Mouse (Mus musculus) brown adipose tissue, adult 24 weeks (tissue): ENCODE measurements around the gene Nrarp. TPM values are rescaled to one million over a fixed set of nuclear protein-coding genes. Genes with fewer than 3 reads are reported as not detected.

Experiments
- H3K27ac ChIP-seq: fragments of 200-500 bp; replicated peaks from 2 replicates; pipeline ENCODE4 v1.5.1; 2012; ENCODE audit warnings: low read depth, mild to moderate bottlenecking, low read length
- H3K4me1 ChIP-seq: fragments of 200-500 bp; 2 replicates; pipeline ENCODE4 v1.6.1; 2012; ENCODE audit warnings: low read length, mixed read lengths; ENCODE audit not compliant: control insufficient read depth, insufficient read depth, insufficient read length
- H3K4me3 ChIP-seq: fragments of 200-500 bp; 2 replicates; pipeline ENCODE4 v1.5.1; 2012; ENCODE audit warnings: low read depth, mild to moderate bottlenecking, low read length, moderate library complexity; ENCODE audit not compliant: insufficient read depth
- polyA plus RNA-seq: library from polyadenylated mRNA; stranded (reverse); fragments of >200 nt; gene quantifications from 2 replicates; pipeline ENCODE4 v1.2.4, GENCODE M21; 2012; ENCODE audit not compliant: missing spikeins, insufficient read depth, insufficient read length

Nrarp gene
- polyA plus RNA-seq, 1 experiment = 7.1 TPM

- peak overlapping the region; percentile 62 for H3K27ac ChIP-seq
- peak overlapping the region; percentile 64 for H3K4me3 ChIP-seq
- H3K4me1 ChIP-seq = peaks cover 20% of the 10 kb centered on the region
Measured at GRCm38 (mm10) chr2:25180973-25181890, 674 bp downstream of the Nrarp start.

- Histone ChIP-seq H3K27ac (peak overlapping the region; percentile 62), H3K4me1 (peaks cover 19% of the 10 kb centered on the region), H3K4me3 (peak overlapping the region; percentile 64)
Measured at GRCm38 (mm10) chr2:25181891-25182397, 1.4 kb downstream of the Nrarp start.

DNA sequence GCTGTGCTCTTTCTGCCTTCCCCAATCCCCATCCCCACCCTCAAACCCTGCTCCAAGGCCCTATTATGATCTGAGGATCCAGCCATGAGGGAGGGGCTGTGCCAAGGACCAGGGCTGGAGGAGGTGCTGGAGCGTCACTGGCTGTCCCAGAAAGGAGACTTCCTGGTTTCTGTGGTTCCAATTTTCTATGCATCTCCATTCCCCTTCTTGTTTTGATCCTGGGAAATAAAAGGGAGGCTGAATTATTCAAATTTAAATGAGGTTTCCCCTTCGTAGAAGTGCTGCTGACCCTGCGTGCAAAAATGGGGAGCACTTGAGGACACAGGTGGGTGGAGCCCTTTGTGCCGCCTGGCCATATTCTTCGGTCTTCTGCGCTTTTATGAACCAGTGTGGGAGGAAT is 2.1 kb downstream of the Nrarp start:
- H3K27ac ChIP-seq = no peak overlapping the region
- H3K4me1 ChIP-seq = peaks cover 16% of the 10 kb centered on the region
- peak overlapping the region; percentile 58 for H3K4me3 ChIP-seq

DNA sequence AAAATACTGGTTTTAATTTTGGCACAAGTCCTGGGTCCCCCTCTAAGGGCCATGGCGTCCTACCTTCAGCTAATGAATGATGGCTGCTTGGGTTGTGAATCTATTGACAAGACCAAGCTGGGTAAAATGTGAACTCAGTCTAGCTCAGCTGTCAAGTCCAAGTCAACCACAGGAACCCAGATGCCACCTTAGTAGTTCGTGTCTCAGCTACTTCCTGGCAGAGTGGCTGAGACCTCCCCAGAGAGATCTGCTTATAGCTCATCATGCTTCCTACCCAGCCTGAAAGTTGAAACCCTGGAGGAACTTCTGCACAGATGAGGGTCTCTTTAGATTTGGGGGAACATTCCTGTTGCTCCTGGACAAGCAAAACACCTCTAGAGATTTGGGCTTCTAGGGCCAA is 2.8 kb downstream of the Nrarp start:
- H3K4me1 ChIP-seq = peaks cover 16% of the 10 kb centered on the region
- H3K4me3 ChIP-seq = peak overlapping the region; percentile 40
- peak overlapping the region; percentile 26 for H3K27ac ChIP-seq

DNA sequence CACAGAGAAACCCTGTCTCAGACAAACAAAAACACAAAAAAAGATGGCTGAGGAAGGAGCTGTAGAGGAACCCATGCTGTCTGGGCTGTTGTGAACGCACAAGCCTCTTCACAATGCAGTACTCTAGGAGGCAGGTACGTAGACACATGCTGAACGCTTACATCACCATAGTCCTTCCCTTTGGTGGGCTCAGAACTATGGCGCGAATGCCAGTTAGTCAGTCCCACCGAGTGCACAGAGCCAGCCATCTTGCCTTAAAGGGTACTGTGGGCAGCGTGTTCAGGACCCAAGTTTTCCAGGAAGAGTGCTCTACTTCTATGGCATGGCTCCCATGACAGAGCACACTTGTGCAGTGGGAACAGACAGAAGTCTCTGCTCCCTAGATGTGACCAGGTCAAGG is 3.9 kb downstream of the Nrarp start:
- H3K27ac ChIP-seq = peak overlapping the region; percentile 64; the same call in 1 of the 2 replicates
- peaks cover 11% of the 10 kb centered on the region for H3K4me1 ChIP-seq
- H3K4me3 ChIP-seq = no peak overlapping the region

DNA sequence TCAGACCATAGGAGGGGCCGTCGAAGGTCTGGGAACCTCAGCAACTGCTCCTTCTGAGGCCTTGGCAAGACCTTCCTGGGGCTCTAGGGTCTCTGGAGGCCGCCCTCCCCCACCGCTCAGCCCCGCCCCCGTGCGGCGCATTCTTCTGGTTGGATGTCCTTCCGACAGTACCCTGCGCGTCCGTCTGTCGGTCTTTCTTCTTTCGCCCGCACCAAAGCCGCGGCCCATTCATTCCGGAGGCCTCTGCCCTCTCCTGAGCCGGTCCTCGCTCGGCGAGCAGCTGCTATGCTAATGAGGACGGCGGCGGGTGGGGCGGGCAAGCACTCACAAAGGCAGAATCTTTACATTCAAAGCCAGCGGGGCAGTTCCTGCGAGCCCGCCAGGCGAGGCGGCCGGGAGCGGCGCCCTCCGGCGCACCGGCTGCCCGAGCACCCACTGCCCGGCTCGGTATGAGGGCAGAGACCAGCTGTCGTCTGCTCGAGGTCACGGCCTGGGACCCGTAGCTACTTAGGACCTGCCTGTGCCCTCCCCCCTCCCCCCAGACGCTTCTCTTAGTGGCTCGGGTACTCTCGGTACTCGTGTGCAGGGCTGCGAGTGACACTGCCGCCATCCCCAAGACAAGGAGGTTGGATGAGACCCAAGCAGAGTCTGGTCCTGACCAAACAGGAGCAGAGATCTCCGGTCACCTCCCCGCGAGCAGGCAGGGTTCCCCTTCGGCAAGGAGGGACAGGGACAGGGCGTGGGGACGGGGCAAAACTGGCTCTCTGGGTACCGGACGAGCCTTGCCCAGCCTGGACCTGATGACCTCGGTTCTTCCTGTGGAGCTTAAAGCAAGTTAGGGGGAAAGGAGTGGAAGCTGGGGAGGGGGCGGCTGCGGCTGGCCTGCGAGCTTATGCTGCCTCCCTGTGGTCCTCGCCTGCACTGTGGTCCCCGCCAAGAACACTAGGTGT is 5.3 kb downstream of the Nrarp start:
- Histone ChIP-seq H3K27ac (peak overlapping the region; percentile 64), H3K4me3 (peak overlapping the region; percentile 55), H3K4me1 (peaks cover 11% of the 10 kb centered on the region)

- peaks cover 11% of the 10 kb centered on the region for H3K4me1 ChIP-seq
Measured at GRCm38 (mm10) chr2:25186575-25186930, 6.0 kb downstream of the Nrarp start.

GRCm38 (mm10) chr2:25187841-25188240 is 7.3 kb downstream of the Nrarp start:
- no peak overlapping the region for H3K27ac ChIP-seq
- peaks cover 11% of the 10 kb centered on the region for H3K4me1 ChIP-seq
- H3K4me3 ChIP-seq = no peak overlapping the region

More at GRCm38 (mm10) chr2:25186575-25186930, 6.0 kb downstream of the Nrarp start:
- no peak overlapping the region for H3K27ac ChIP-seq
- no peak overlapping the region for H3K4me3 ChIP-seq

DNA sequence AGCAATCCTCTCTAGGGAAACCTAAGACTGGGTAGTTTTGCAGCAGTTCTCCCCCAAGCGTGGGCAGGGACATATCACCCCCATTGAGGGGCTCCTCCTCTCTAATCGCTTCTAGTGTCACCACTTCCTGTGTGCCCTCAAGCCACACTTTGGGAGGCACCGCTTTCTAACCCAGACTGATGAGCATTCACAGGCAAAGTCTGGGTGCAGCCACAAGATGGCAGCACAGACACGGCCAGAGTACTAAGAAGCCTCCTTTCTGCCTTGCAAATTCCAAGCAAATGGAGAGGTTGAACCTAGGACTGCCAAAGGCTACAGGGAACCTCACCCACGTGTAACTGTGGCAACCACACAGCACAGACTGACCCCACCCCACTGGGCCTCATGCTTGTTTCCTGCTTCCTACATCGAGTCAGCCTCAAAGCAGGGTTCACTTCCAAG is 12.8 kb downstream of the Nrarp start:
- Histone ChIP-seq H3K27ac (peak overlapping the region; percentile 70), H3K4me3 (peak overlapping the region; percentile 0; the same call in 1 of the 2 replicates), H3K4me1 (peaks cover 21% of the 10 kb centered on the region)

- Histone ChIP-seq H3K4me3 (0 out of 2 replicates have a peak overlapping the region, but pooled peaks have one; percentile 0), H3K4me1 (peaks cover 22% of the 10 kb centered on the region), H3K27ac (peak overlapping the region; percentile 70)
Measured at GRCm38 (mm10) chr2:25194006-25194405, 13.4 kb downstream of the Nrarp start.

- peak overlapping the region; percentile 70; the same call in 1 of the 2 replicates for H3K27ac ChIP-seq
- peak overlapping the region; percentile 63 for H3K4me3 ChIP-seq
- peaks cover 22% of the 10 kb centered on the region for H3K4me1 ChIP-seq
Measured at GRCm38 (mm10) chr2:25194486-25195171, 14.1 kb downstream of the Nrarp start.

GRCm38 (mm10) chr2:25195211-25196156 is 14.9 kb downstream of the Nrarp start:
- Histone ChIP-seq H3K27ac (peak overlapping the region; percentile 84), H3K4me1 (peaks cover 22% of the 10 kb centered on the region), H3K4me3 (peak overlapping the region; percentile 63)

GRCm38 (mm10) chr2:25196172-25196954 is 15.8 kb downstream of the Nrarp start, which contains the start of gene Tor4a:
Tor4a (minus strand) TSS chr2:25196886.
- Histone ChIP-seq H3K27ac (peak within 1 kb of the TSS; percentile 85), H3K4me3 (peak within 1 kb of the TSS; percentile 63), H3K4me1 (peaks cover 22% of the 10 kb centered on the region)
